Mouse (Mus musculus) thymus, adult 2 months (tissue): ENCODE results near the gene Cetn3.

ENCODE experiments used
- CTCF ChIP-seq: fragments of 200-500 bp; IDR thresholded peaks from 2 replicates; pipeline ENCODE4 v1.5.1; 2012; ENCODE audit warnings: mild to moderate bottlenecking, control low read depth, low read length, moderate library complexity, borderline replicate concordance; ENCODE audit not compliant: control insufficient read depth, poor library complexity, insufficient read depth; ENCODE audit errors: extremely low read depth
- POLR2A ChIP-seq: fragments of 200-500 bp; IDR thresholded peaks from 2 replicates; pipeline ENCODE4 v1.6.1; 2012; ENCODE audit warnings: mild to moderate bottlenecking, low read length, control low read depth, moderate library complexity; ENCODE audit not compliant: control insufficient read depth, poor library complexity, insufficient read depth; ENCODE audit errors: extremely low read depth

DNA sequence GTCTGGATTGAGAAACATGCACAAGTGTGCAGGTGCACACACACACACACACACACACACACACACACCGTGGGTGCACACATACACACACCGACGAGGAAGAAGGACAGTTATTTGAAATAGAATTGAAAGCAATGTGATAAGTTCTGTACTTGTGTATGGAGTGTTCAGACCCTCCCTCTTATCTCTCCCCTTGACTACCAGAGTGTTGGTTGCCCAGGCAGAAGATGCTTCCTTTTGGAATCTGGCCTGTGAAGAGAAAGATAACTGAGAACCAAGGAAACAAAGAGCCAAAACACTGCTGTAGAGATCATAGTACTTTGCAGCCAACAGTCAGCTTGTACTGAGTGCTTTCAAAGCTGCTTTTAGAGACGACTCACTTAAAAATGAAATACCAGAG lies 20.8 kb downstream of the Cetn3 start:
- TF ChIP-seq CTCF (no peak), POLR2A (no peak)
